ENCODE assay signal across 8 mouse cellular contexts in the genomic region with DNA sequence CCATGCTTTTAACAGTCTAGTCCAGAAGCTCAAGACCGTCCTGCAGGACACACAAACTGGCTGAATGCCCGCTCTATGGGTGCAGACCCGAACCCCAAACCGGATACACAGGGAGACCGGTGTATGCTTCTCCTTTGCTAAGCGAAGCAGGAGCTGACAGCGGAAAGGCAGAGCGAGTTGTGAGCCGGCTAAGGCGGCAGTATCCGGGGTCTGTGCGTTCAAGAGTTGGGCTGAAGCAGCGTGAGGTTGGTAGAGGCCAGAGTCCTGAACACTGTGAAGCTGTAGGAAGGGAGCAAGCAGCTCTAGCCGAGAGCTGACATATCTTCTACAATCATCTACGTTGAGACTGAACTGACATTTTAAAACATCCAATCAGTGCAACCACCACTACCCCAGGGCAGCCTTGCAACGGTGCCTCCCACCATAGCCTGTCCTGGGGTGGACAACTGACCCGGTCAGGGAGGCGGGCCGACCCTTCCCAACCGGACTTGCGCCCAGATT. TPM values are rescaled to one million over a fixed set of nuclear protein-coding genes. Genes with fewer than 3 reads are reported as not detected.
A peak's percentile ranks its signal among the peaks of the same experiment; 100 is the strongest.
DNase-seq lines count a peak whose midpoint lies in the region; ATAC-seq and TF ChIP-seq lines count a peak whose summit lies in the region.

No protein-coding gene starts in this region.

- TF ChIP-seq POLR2A in spleen, adult 2 months (IDR thresholded peaks at IDR 0.05; ENCODE audit: low read depth, low read length), result no peak
- TF ChIP-seq POLR2A in myocyte (IDR thresholded peaks at IDR 0.05; ENCODE audit: insufficient read length, low read depth), result no peak

- peaks cover 2% of the 10 kb centered on the region for H3K36me3 ChIP-seq in spleen, adult 2 months (ENCODE audit: control insufficient read depth, insufficient read depth, low read length)
- H3K36me3 ChIP-seq in liver, embryonic 11.5 days (ENCODE audit: control insufficient read depth, insufficient read depth, low read length), result peaks cover 5% of the 10 kb centered on the region
- H3K36me3 ChIP-seq in myocyte (ENCODE audit: control insufficient read depth, insufficient read depth), result peaks cover 4% of the 10 kb centered on the region

- no peaks in the 10 kb centered on the region for H3K79me2 ChIP-seq in myocyte (ENCODE audit: control insufficient read depth, insufficient read depth)

- no peak for TF ChIP-seq CTCF in spleen, adult 2 months (IDR thresholded peaks at IDR 0.05; ENCODE audit: extremely low read depth, insufficient read depth, insufficient read length, insufficient replicate concordance)

- H3K27me3 ChIP-seq in spleen, adult 2 months (ENCODE audit: control insufficient read depth, insufficient read depth, low read length), result no peaks in the 10 kb centered on the region
- no peaks in the 10 kb centered on the region for H3K27me3 ChIP-seq in liver, embryonic 11.5 days (replicated peaks; ENCODE audit: control insufficient read depth, insufficient read depth, low read length)
- H3K27me3 ChIP-seq in myocyte (ENCODE audit: control insufficient read depth, insufficient read depth, insufficient read length), result no peaks in the 10 kb centered on the region

- peaks cover 6% of the 10 kb centered on the region; the same call in 1 of the 2 replicates for H3K4me1 ChIP-seq in spleen, adult 2 months (ENCODE audit: control insufficient read depth, insufficient read depth, insufficient read length)
- H3K4me1 ChIP-seq in liver, embryonic 11.5 days (replicated peaks; ENCODE audit: control insufficient read depth, insufficient read depth, low read length), result peaks cover 4% of the 10 kb centered on the region; the same call in 1 of the 2 replicates

- DNase-seq in frontal cortex, postnatal 36 days (ENCODE audit: low spot score in 2 of 2), result no peak
- peak in 1 of 2 experiments; percentile 36 for DNase-seq in spleen, adult 2 months (ENCODE audit: low read depth in 1 of 2, low spot score in 2 of 2)
- no peak for DNase-seq in spleen, adult 12 weeks (ENCODE audit: low spot score)
- peak; percentile 55 for DNase-seq in heart, postnatal 4 days
- no peak for DNase-seq in liver, embryonic 11.5 days (ENCODE audit: low spot score)
- peak; percentile 70 for DNase-seq in thymus, postnatal 4 days

- no peaks in the 10 kb centered on the region for H3K9me3 ChIP-seq in liver, embryonic 11.5 days (ENCODE audit: control insufficient read depth, low read length)

- peak; percentile 32 for ATAC-seq in frontal cortex, adult (ENCODE audit: low TSS enrichment)
- ATAC-seq in liver, embryonic 11.5 days (replicated peaks; ENCODE audit: low FRiP score), result peak; percentile 56

- under 1% methylated on average over 21 of the region's 21 CpGs for WGBS in spleen, adult 2 months
- 3% methylated on average over 21 of the region's 21 CpGs for WGBS in liver, embryonic 11.5 days

- peak overlapping the region; percentile 61 for H3K4me3 ChIP-seq in spleen, adult 2 months (ENCODE audit: extremely low read depth, insufficient read depth, insufficient read length)
- H3K4me3 ChIP-seq in liver, embryonic 11.5 days (ENCODE audit: low read depth, low read length), result peak overlapping the region; percentile 70
- peak overlapping the region; percentile 68 for H3K4me3 ChIP-seq in myocyte

- peak overlapping the region; percentile 63 for H3K9ac ChIP-seq in liver, embryonic 11.5 days (ENCODE audit: low read depth, low read length)

- peak overlapping the region; percentile 28 for H3ac ChIP-seq in myocyte (ENCODE audit: control insufficient read depth, insufficient read length)

- peak overlapping the region; percentile 89 for H3K4me2 ChIP-seq in liver, embryonic 11.5 days
- peak overlapping the region; percentile 97 for H3K4me2 ChIP-seq in myocyte (ENCODE audit: low read depth)

- peak overlapping the region; percentile 87 for H3K27ac ChIP-seq in spleen, adult 2 months (ENCODE audit: insufficient read depth, low read length)
- peak overlapping the region; percentile 95 for H3K27ac ChIP-seq in liver, embryonic 11.5 days (ENCODE audit: low read depth, low read length)

TF ChIP-seq in myocyte, 11 proteins besides CTCF, POLR2A, EP300 and RAD21:
- TF ChIP-seq POLR2AphosphoS2 (IDR thresholded peaks at IDR 0.05; ENCODE audit: insufficient read length, low read depth) (no peak), MYOG (IDR thresholded peaks at IDR 0.05; ENCODE audit: control insufficient read depth in 1 of 3, insufficient read depth in 1 of 3, insufficient read length in 2 of 3, low read depth in 2 of 3) (no peak), TCF3 (IDR thresholded peaks at IDR 0.05; ENCODE audit: insufficient read length, low read depth) (no peak), E2F4 (IDR thresholded peaks at IDR 0.05; ENCODE audit: insufficient read depth) (no peak), REST (IDR thresholded peaks at IDR 0.05; ENCODE audit: insufficient read depth, insufficient read length) (no peak), MAX (IDR thresholded peaks at IDR 0.05; ENCODE audit: low read depth) (no peak)

RNA-seq across cellular contexts. Expression of gene Uvssa, which starts 0.5 kb away (rescaled TPM):
- polyA plus RNA-seq in spleen, adult 2 months (2012; rRNA removed), result 4.1 and 4.9 TPM in 2 replicates
- 1 to 10 TPM; 6.3 to 6.7 TPM for total RNA-seq in heart, postnatal 4 days (2021)
- 4.9 and 5.6 TPM in 2 replicates for polyA plus RNA-seq in liver, embryonic 11.5 days (2014; fragmentation: Nextera tagmentation; extraction: Ambion mirVana)
- polyA plus RNA-seq in myocyte (2012; fragmentation: generic; extraction: Trizol), result 1.6 TPM

RNA-seq across cellular contexts. Expression of gene Maea, which starts 42.5 kb away (rescaled TPM):
- 68.2 and 77.3 TPM in 2 replicates for polyA plus RNA-seq in spleen, adult 2 months (2012; rRNA removed)
- total RNA-seq in heart, postnatal 4 days (2021), result 100 to 1,000 TPM; 148 to 159 TPM
- polyA plus RNA-seq in liver, embryonic 11.5 days (2014; fragmentation: Nextera tagmentation; extraction: Ambion mirVana), result 103 and 106 TPM in 2 replicates
- polyA plus RNA-seq in myocyte (2012; fragmentation: generic; extraction: Trizol), result 114 TPM

RNA-seq across cellular contexts. Expression of gene Nkx1-1, which starts 55.9 kb away (rescaled TPM):
- not detected in 2 replicates for polyA plus RNA-seq in spleen, adult 2 months (2012; rRNA removed)
- not detected for total RNA-seq in heart, postnatal 4 days (2021)
- polyA plus RNA-seq in liver, embryonic 11.5 days (2014; fragmentation: Nextera tagmentation; extraction: Ambion mirVana), result not detected in 2 replicates
- not detected for polyA plus RNA-seq in myocyte (2012; fragmentation: generic; extraction: Trizol)

Comparison
In these comparisons a context has a peak if more than half of its experiments do, and no peak if none do; other contexts are left out.
1. DNase-seq: peak in heart, postnatal 4 days (single experiment) and thymus, postnatal 4 days (single experiment); none in frontal cortex, postnatal 36 days (0 of 2), spleen, adult 12 weeks (single experiment) and liver, embryonic 11.5 days (single experiment).
2. Peak in every context shown above with its lines, with median percentiles within 50 percentile points of each other: H3K4me3 ChIP-seq.